8 mouse cellular contexts compared by ENCODE assay signal in genomic region chr13:89634137-89634683, GRCm38 (mm10).
DNase-seq lines count a peak whose midpoint lies in the region; ATAC-seq lines count a peak whose summit lies in the region.

No protein-coding gene starts in this region.

- ATAC-seq in frontal cortex, adult (ENCODE audit: low TSS enrichment) = peak; percentile 94
- ATAC-seq in common myeloid progenitor, adult 5-6 weeks (replicated peaks; ENCODE audit: low read depth, poor library complexity, severe bottlenecking) = peak; percentile 89
- ATAC-seq in erythroid progenitor cell, adult 5-6 weeks (replicated peaks; ENCODE audit: low FRiP score, poor library complexity, severe bottlenecking) = no peak

- DNase-seq in frontal cortex, postnatal 14 days (ENCODE audit: low spot score in 2 of 2) = no peak
- peak; percentile 6 to 53 for DNase-seq in right cerebral cortex, adult 2 months (ENCODE audit: low spot score in 2 of 2)
- DNase-seq in right cerebral cortex, postnatal 14 days = no peak
- DNase-seq in induced T-regulatory cell, adult 2 months (ENCODE audit: low read depth) = peak; percentile 59
- DNase-seq in mesoderm, embryonic 11.5 days (ENCODE audit: low read depth, low spot score) = peak; percentile 74

Comparison
In these comparisons a context has a peak if more than half of its experiments do, and no peak if none do; other contexts are left out.
1. DNase-seq: peak in right cerebral cortex, adult 2 months (2 of 2), induced T-regulatory cell, adult 2 months (single experiment) and mesoderm, embryonic 11.5 days (single experiment); none in frontal cortex, postnatal 14 days (0 of 2) and right cerebral cortex, postnatal 14 days (single experiment).